Mouse (Mus musculus): Measurements from ENCODE around the gene Bmp2. TPM values are rescaled to one million over a fixed set of nuclear protein-coding genes. Genes with fewer than 3 reads are reported as not detected.
A peak's percentile ranks its signal among the peaks of the same experiment; 100 is the strongest.

Bmp2 gene
- polyA plus RNA-seq, 1 experiment: 1.9 TPM

GRCm38 (mm10) chr2:133521193-133521592 is 30.8 kb upstream of the Bmp2 start:
- no peak overlapping the region for H3K27ac ChIP-seq (ENCODE audit: insufficient read depth, low read length)
- TF ChIP-seq POLR2A (IDR thresholded peaks at IDR 0.05; ENCODE audit: borderline replicate concordance, insufficient read depth, low read length) (no peak), CTCF (IDR thresholded peaks at IDR 0.05; ENCODE audit: borderline replicate concordance, insufficient read depth, low read depth, low read length) (no peak)
- no peak for DNase-seq
- no peaks in the 10 kb centered on the region for H3K27me3 ChIP-seq (ENCODE audit: control insufficient read depth, insufficient read depth, low read length)
- 41% methylated on average over 5 of the region's 5 CpGs for WGBS
- no peak overlapping the region for H3K4me3 ChIP-seq (replicated peaks; ENCODE audit: insufficient read depth, low read depth, low read length)
- no peaks in the 10 kb centered on the region for H3K4me1 ChIP-seq (ENCODE audit: control insufficient read depth, insufficient read depth, low read length)

- Histone ChIP-seq H3K27ac (ENCODE audit: insufficient read depth, low read length) (no peak overlapping the region), H3K4me1 (ENCODE audit: control insufficient read depth, insufficient read depth, low read length) (no peaks in the 10 kb centered on the region), H3K4me3 (replicated peaks; ENCODE audit: insufficient read depth, low read depth, low read length) (no peak overlapping the region), H3K27me3 (ENCODE audit: control insufficient read depth, insufficient read depth, low read length) (no peaks in the 10 kb centered on the region)
- no peak for TF ChIP-seq CTCF (IDR thresholded peaks at IDR 0.05; ENCODE audit: borderline replicate concordance, insufficient read depth, low read depth, low read length)
- no peak for TF ChIP-seq POLR2A (IDR thresholded peaks at IDR 0.05; ENCODE audit: borderline replicate concordance, insufficient read depth, low read length)
- WGBS: 66% methylated on average over 2 of the region's 2 CpGs
- no peak for DNase-seq
These were observed 29.8 kb upstream of the Bmp2 start for GRCm38 (mm10) chr2:133522121-133522520.

GRCm38 (mm10) chr2:133525621-133526181 is 26.3 kb upstream of the Bmp2 start:
- 24% methylated on average over 4 of the region's 4 CpGs for WGBS
- DNase-seq: no peak

DNA sequence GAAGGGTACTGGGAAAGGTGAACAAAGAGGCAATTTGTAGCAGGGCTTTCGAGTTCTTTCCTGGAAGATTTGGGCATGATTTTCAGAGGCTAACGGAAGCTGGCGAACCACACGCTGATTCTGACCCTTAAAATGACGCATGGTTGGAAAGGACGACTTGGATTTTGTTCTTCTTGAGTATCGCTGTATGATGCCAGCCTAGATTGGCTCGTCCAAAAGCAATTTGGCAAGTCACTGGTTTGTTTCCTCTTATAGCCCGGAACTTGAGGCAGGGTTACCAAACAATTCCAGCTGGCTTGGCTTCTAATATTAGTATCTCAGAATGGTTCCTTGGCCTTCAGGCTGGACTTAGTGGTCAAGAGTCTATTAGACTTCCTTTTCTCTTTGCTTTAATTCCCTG is 22.6 kb upstream of the Bmp2 start:
- Histone ChIP-seq H3K27me3 (ENCODE audit: control insufficient read depth, insufficient read depth, low read length) (no peaks in the 10 kb centered on the region), H3K4me3 (replicated peaks; ENCODE audit: insufficient read depth, low read depth, low read length) (no peak overlapping the region), H3K4me1 (ENCODE audit: control insufficient read depth, insufficient read depth, low read length) (peaks cover 4% of the 10 kb centered on the region), H3K27ac (ENCODE audit: insufficient read depth, low read length) (no peak overlapping the region)
- peak; percentile 50 to 83 for DNase-seq
- 13% methylated on average over 9 of the region's 9 CpGs for WGBS
- TF ChIP-seq CTCF (IDR thresholded peaks at IDR 0.05; ENCODE audit: borderline replicate concordance, insufficient read depth, low read depth, low read length) (no peak), POLR2A (IDR thresholded peaks at IDR 0.05; ENCODE audit: borderline replicate concordance, insufficient read depth, low read length) (no peak)

More at GRCm38 (mm10) chr2:133525621-133526181, 26.3 kb upstream of the Bmp2 start:
- no peak overlapping the region for H3K27ac ChIP-seq (ENCODE audit: insufficient read depth, low read length)
- no peak for TF ChIP-seq POLR2A (IDR thresholded peaks at IDR 0.05; ENCODE audit: borderline replicate concordance, insufficient read depth, low read length)
- H3K4me1 ChIP-seq (ENCODE audit: control insufficient read depth, insufficient read depth, low read length): peaks cover 4% of the 10 kb centered on the region
- H3K27me3 ChIP-seq (ENCODE audit: control insufficient read depth, insufficient read depth, low read length): no peaks in the 10 kb centered on the region
- H3K4me3 ChIP-seq (replicated peaks; ENCODE audit: insufficient read depth, low read depth, low read length): no peak overlapping the region

- no peak for DNase-seq
- H3K4me1 ChIP-seq (ENCODE audit: control insufficient read depth, insufficient read depth, low read length): peaks cover 4% of the 10 kb centered on the region
- H3K27ac ChIP-seq (ENCODE audit: insufficient read depth, low read length): no peak overlapping the region
- no peak overlapping the region for H3K4me3 ChIP-seq (replicated peaks; ENCODE audit: insufficient read depth, low read depth, low read length)
- H3K27me3 ChIP-seq (ENCODE audit: control insufficient read depth, insufficient read depth, low read length): no peaks in the 10 kb centered on the region
- no peak for TF ChIP-seq POLR2A (IDR thresholded peaks at IDR 0.05; ENCODE audit: borderline replicate concordance, insufficient read depth, low read length)
- no peak for TF ChIP-seq CTCF (IDR thresholded peaks at IDR 0.05; ENCODE audit: borderline replicate concordance, insufficient read depth, low read depth, low read length)
- 91% methylated on average over 3 of the region's 3 CpGs for WGBS
These were observed 18.9 kb upstream of the Bmp2 start for GRCm38 (mm10) chr2:133533073-133533472.

DNA sequence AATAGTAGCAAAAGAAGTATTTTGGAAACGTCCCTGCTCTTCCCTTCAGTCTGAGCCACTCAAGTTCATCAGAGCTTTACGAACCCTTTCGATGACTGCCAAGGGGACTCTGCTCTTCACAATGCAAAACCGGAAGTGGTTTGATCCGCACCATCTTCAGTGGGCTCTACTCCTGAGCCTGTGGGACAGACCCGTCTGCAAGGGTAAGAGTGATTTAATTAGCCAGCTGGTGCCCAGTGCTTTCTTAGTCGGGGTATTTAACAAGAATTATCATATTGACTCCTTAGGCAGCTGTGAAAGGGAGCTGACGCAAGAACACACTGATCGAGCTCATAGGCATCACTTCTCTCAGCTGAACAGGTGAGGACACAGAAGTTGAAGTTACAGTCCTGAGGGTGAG is 16.5 kb upstream of the Bmp2 start:
- TF ChIP-seq CTCF (IDR thresholded peaks at IDR 0.05; ENCODE audit: borderline replicate concordance, insufficient read depth, low read depth, low read length) (no peak), POLR2A (IDR thresholded peaks at IDR 0.05; ENCODE audit: borderline replicate concordance, insufficient read depth, low read length) (no peak)
- Histone ChIP-seq H3K27me3 (ENCODE audit: control insufficient read depth, insufficient read depth, low read length) (no peaks in the 10 kb centered on the region), H3K4me1 (ENCODE audit: control insufficient read depth, insufficient read depth, low read length) (no peaks in the 10 kb centered on the region), H3K27ac (ENCODE audit: insufficient read depth, low read length) (no peak overlapping the region), H3K4me3 (replicated peaks; ENCODE audit: insufficient read depth, low read depth, low read length) (no peak overlapping the region)
- no peak for DNase-seq
- 67% methylated on average over 9 of the region's 9 CpGs for WGBS

GRCm38 (mm10) chr2:133536812-133537211 is 15.1 kb upstream of the Bmp2 start:
- H3K27ac ChIP-seq (ENCODE audit: insufficient read depth, low read length): no peak overlapping the region
- 88% methylated on average over 7 of the region's 7 CpGs for WGBS
- no peaks in the 10 kb centered on the region; the same call in 1 of the 2 replicates for H3K27me3 ChIP-seq (ENCODE audit: control insufficient read depth, insufficient read depth, low read length)
- TF ChIP-seq POLR2A (IDR thresholded peaks at IDR 0.05; ENCODE audit: borderline replicate concordance, insufficient read depth, low read length) (no peak), CTCF (IDR thresholded peaks at IDR 0.05; ENCODE audit: borderline replicate concordance, insufficient read depth, low read depth, low read length) (no peak)
- H3K4me1 ChIP-seq (ENCODE audit: control insufficient read depth, insufficient read depth, low read length): no peaks in the 10 kb centered on the region
- no peak overlapping the region for H3K4me3 ChIP-seq (replicated peaks; ENCODE audit: insufficient read depth, low read depth, low read length)
- no peak for DNase-seq

- no peak overlapping the region for H3K4me3 ChIP-seq (replicated peaks; ENCODE audit: insufficient read depth, low read depth, low read length)
- H3K27me3 ChIP-seq (ENCODE audit: control insufficient read depth, insufficient read depth, low read length): no peaks in the 10 kb centered on the region; the same call in 1 of the 2 replicates
- no peaks in the 10 kb centered on the region for H3K4me1 ChIP-seq (ENCODE audit: control insufficient read depth, insufficient read depth, low read length)
- WGBS: 44% methylated on average over 1 of the region's 1 CpGs
- no peak for TF ChIP-seq CTCF (IDR thresholded peaks at IDR 0.05; ENCODE audit: borderline replicate concordance, insufficient read depth, low read depth, low read length)
- TF ChIP-seq POLR2A (IDR thresholded peaks at IDR 0.05; ENCODE audit: borderline replicate concordance, insufficient read depth, low read length): no peak
- DNase-seq: no peak
- H3K27ac ChIP-seq (ENCODE audit: insufficient read depth, low read length): no peak overlapping the region
These were observed 11.3 kb upstream of the Bmp2 start for GRCm38 (mm10) chr2:133540702-133541101.
